Mouse (Mus musculus): ENCODE results near the gene Adam19. TPM values are rescaled to one million over a fixed set of nuclear protein-coding genes. Genes with fewer than 3 reads are reported as not detected.

Adam19 gene
- polyA plus RNA-seq, 1 experiment from 2014 or later = 4.0 TPM

- H3K9ac ChIP-seq (ENCODE audit: low read depth, low read length) = no peak overlapping the region
- no peak overlapping the region for H3K4me3 ChIP-seq (ENCODE audit: low read depth, low read length)
- no peak overlapping the region for H3K4me2 ChIP-seq (replicated peaks; ENCODE audit: low read depth)
- H3K9me3 ChIP-seq (ENCODE audit: control insufficient read depth) = no peaks in the 10 kb centered on the region
- TF ChIP-seq CTCF (IDR thresholded peaks at IDR 0.05; ENCODE audit: low read depth) = no peak
- no peaks in the 10 kb centered on the region for H3K27me3 ChIP-seq (replicated peaks; ENCODE audit: control insufficient read depth, insufficient read depth, low read length)
- peaks cover 20% of the 10 kb centered on the region; the same call in 1 of the 2 replicates for H3K36me3 ChIP-seq (ENCODE audit: control insufficient read depth, insufficient read depth)
- H3K27ac ChIP-seq (ENCODE audit: low read depth, low read length) = no peak overlapping the region
- no peak for ATAC-seq
- no peaks in the 10 kb centered on the region for H3K4me1 ChIP-seq (replicated peaks; ENCODE audit: control insufficient read depth, insufficient read depth, low read length)
- WGBS = 82% methylated on average over 4 of the region's 4 CpGs
Measured at GRCm38 (mm10) chr11:46122875-46123274, 67.1 kb downstream of the Adam19 start.

GRCm38 (mm10) chr11:46123328-46123866 is 67.6 kb downstream of the Adam19 start:
- Histone ChIP-seq H3K27me3 (replicated peaks; ENCODE audit: control insufficient read depth, insufficient read depth, low read length) (no peaks in the 10 kb centered on the region), H3K9me3 (ENCODE audit: control insufficient read depth) (no peaks in the 10 kb centered on the region), H3K27ac (ENCODE audit: low read depth, low read length) (no peak overlapping the region), H3K4me3 (ENCODE audit: low read depth, low read length) (no peak overlapping the region), H3K9ac (ENCODE audit: low read depth, low read length) (no peak overlapping the region), H3K36me3 (ENCODE audit: control insufficient read depth, insufficient read depth) (peaks cover 20% of the 10 kb centered on the region; the same call in 1 of the 2 replicates), H3K4me1 (replicated peaks; ENCODE audit: control insufficient read depth, insufficient read depth, low read length) (no peaks in the 10 kb centered on the region), H3K4me2 (replicated peaks; ENCODE audit: low read depth) (no peak overlapping the region)
- no peak for TF ChIP-seq CTCF (IDR thresholded peaks at IDR 0.05; ENCODE audit: low read depth)
- no peak for ATAC-seq
- 86% methylated on average over 8 of the region's 8 CpGs for WGBS

DNA sequence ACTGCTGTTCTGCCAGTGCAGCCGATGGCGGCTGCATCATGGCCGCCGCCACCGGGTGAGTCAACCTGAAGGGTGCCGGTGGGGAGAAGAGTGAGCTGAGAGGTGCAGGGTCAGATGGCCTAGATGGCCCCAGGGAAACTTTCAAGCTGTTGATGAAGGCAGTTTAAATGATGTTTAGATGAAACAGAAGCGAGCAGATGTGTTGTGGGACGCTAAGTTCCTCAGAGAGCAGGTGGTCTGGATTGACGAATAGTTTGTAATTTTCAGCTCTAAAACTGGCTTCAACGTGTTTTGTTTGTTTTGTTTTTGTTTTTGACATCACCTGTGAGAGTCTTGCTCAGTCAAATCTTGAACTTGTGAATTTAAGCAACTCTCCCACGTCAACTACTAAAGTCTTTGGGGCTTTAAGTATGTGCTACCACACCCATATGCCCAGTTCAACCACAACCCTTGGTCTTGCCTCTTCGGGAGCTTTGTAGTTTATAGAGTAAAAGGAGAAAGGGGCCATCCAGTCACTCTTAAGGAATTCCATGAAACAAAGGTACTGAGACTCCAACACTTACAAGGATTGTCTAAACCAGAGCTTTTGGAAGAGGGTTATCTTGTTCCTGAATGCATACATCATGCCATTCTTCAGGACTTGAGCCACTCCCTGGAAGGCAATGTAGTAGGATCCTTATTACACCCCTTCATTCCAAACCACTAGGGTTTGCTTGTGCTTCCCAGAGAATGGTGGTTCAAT is 69.5 kb downstream of the Adam19 start:
- Histone ChIP-seq H3K4me3 (ENCODE audit: low read depth, low read length) (no peak overlapping the region), H3K27me3 (replicated peaks; ENCODE audit: control insufficient read depth, insufficient read depth, low read length) (no peaks in the 10 kb centered on the region), H3K27ac (ENCODE audit: low read depth, low read length) (no peak overlapping the region), H3K4me2 (replicated peaks; ENCODE audit: low read depth) (no peak overlapping the region), H3K9me3 (ENCODE audit: control insufficient read depth) (no peaks in the 10 kb centered on the region), H3K9ac (ENCODE audit: low read depth, low read length) (no peak overlapping the region), H3K4me1 (replicated peaks; ENCODE audit: control insufficient read depth, insufficient read depth, low read length) (no peaks in the 10 kb centered on the region), H3K36me3 (ENCODE audit: control insufficient read depth, insufficient read depth) (peaks cover 20% of the 10 kb centered on the region; the same call in 1 of the 2 replicates)
- WGBS = 89% methylated on average over 12 of the region's 12 CpGs
- ATAC-seq = no peak
- TF ChIP-seq CTCF (IDR thresholded peaks at IDR 0.05; ENCODE audit: low read depth) = no peak

GRCm38 (mm10) chr11:46125835-46126229 is 70.0 kb downstream of the Adam19 start:
- H3K9me3 ChIP-seq (ENCODE audit: control insufficient read depth) = no peaks in the 10 kb centered on the region
- H3K27ac ChIP-seq (ENCODE audit: low read depth, low read length) = no peak overlapping the region
- H3K4me2 ChIP-seq (replicated peaks; ENCODE audit: low read depth) = no peak overlapping the region
- ATAC-seq = no peak
- WGBS = 92% methylated on average over 7 of the region's 7 CpGs
- H3K4me3 ChIP-seq (ENCODE audit: low read depth, low read length) = no peak overlapping the region
- no peaks in the 10 kb centered on the region for H3K27me3 ChIP-seq (replicated peaks; ENCODE audit: control insufficient read depth, insufficient read depth, low read length)
- TF ChIP-seq CTCF (IDR thresholded peaks at IDR 0.05; ENCODE audit: low read depth) = no peak
- H3K9ac ChIP-seq (ENCODE audit: low read depth, low read length) = no peak overlapping the region
- H3K36me3 ChIP-seq (ENCODE audit: control insufficient read depth, insufficient read depth) = peaks cover 19% of the 10 kb centered on the region; the same call in 1 of the 2 replicates
- no peaks in the 10 kb centered on the region for H3K4me1 ChIP-seq (replicated peaks; ENCODE audit: control insufficient read depth, insufficient read depth, low read length)

- H3K27ac ChIP-seq (ENCODE audit: low read depth, low read length) = no peak overlapping the region
- H3K4me1 ChIP-seq (replicated peaks; ENCODE audit: control insufficient read depth, insufficient read depth, low read length) = no peaks in the 10 kb centered on the region
- no peak overlapping the region for H3K4me2 ChIP-seq (replicated peaks; ENCODE audit: low read depth)
- H3K9me3 ChIP-seq (ENCODE audit: control insufficient read depth) = no peaks in the 10 kb centered on the region
- H3K36me3 ChIP-seq (ENCODE audit: control insufficient read depth, insufficient read depth) = peaks cover 16% of the 10 kb centered on the region; the same call in 1 of the 2 replicates
- H3K4me3 ChIP-seq (ENCODE audit: low read depth, low read length) = no peak overlapping the region
- H3K9ac ChIP-seq (ENCODE audit: low read depth, low read length) = no peak overlapping the region
- TF ChIP-seq CTCF (IDR thresholded peaks at IDR 0.05; ENCODE audit: low read depth) = no peak
- WGBS = 81% methylated on average over 7 of the region's 7 CpGs
- no peak for ATAC-seq
- H3K27me3 ChIP-seq (replicated peaks; ENCODE audit: control insufficient read depth, insufficient read depth, low read length) = no peaks in the 10 kb centered on the region
Measured at GRCm38 (mm10) chr11:46126317-46126716, 70.5 kb downstream of the Adam19 start.

- no peak overlapping the region for H3K4me2 ChIP-seq (replicated peaks; ENCODE audit: low read depth)
- WGBS = 86% methylated on average over 11 of the region's 11 CpGs
- no peak for ATAC-seq
- no peaks in the 10 kb centered on the region for H3K4me1 ChIP-seq (replicated peaks; ENCODE audit: control insufficient read depth, insufficient read depth, low read length)
- no peak overlapping the region for H3K4me3 ChIP-seq (ENCODE audit: low read depth, low read length)
- no peaks in the 10 kb centered on the region for H3K9me3 ChIP-seq (ENCODE audit: control insufficient read depth)
- TF ChIP-seq CTCF (IDR thresholded peaks at IDR 0.05; ENCODE audit: low read depth) = no peak
- no peak overlapping the region for H3K27ac ChIP-seq (ENCODE audit: low read depth, low read length)
- no peak overlapping the region for H3K9ac ChIP-seq (ENCODE audit: low read depth, low read length)
- H3K36me3 ChIP-seq (ENCODE audit: control insufficient read depth, insufficient read depth) = peaks cover 16% of the 10 kb centered on the region; the same call in 1 of the 2 replicates
- no peaks in the 10 kb centered on the region for H3K27me3 ChIP-seq (replicated peaks; ENCODE audit: control insufficient read depth, insufficient read depth, low read length)
Measured at GRCm38 (mm10) chr11:46126827-46127410, 71.1 kb downstream of the Adam19 start.
